Mouse (Mus musculus) kidney, adult 11 months (tissue): Measurements from ENCODE around the gene Plekhg6.

ENCODE experiments used
- DNase-seq: peaks from one replicate; pipeline ENCODE4 v3.0.0; 2022

The Plekhg6 gene

GRCm38 (mm10) chr6:125380372-125381360 is at the start of gene Plekhg6:
Plekhg6 (minus strand) TSS chr6:125380793.
- peak; percentile 73 for DNase-seq

- no peak for DNase-seq
Observed at GRCm38 (mm10) chr6:125429741-125430140, 49.1 kb upstream of the Plekhg6 start.

- DNase-seq: peak; percentile 69
Observed at GRCm38 (mm10) chr6:125426383-125427360, 46.1 kb upstream of the Plekhg6 start.

- DNase-seq: no peak
Observed at GRCm38 (mm10) chr6:125425205-125426090, 44.9 kb upstream of the Plekhg6 start.

- peak; percentile 43 for DNase-seq
Observed at GRCm38 (mm10) chr6:125424156-125424555, 43.6 kb upstream of the Plekhg6 start.

- DNase-seq: no peak
Observed at GRCm38 (mm10) chr6:125423507-125423906, 42.9 kb upstream of the Plekhg6 start.

- no peak for DNase-seq
Observed at GRCm38 (mm10) chr6:125423099-125423498, 42.5 kb upstream of the Plekhg6 start.

GRCm38 (mm10) chr6:125422051-125422822 is 41.6 kb upstream of the Plekhg6 start:
- peak; percentile 45 for DNase-seq

GRCm38 (mm10) chr6:125420458-125421063 is 40.0 kb upstream of the Plekhg6 start:
- DNase-seq: no peak

- DNase-seq: peak; percentile 39
Observed at GRCm38 (mm10) chr6:125418744-125419143, 38.2 kb upstream of the Plekhg6 start.

GRCm38 (mm10) chr6:125413326-125413725 is 32.7 kb upstream of the Plekhg6 start:
- DNase-seq: peak; percentile 27

GRCm38 (mm10) chr6:125411661-125412060 is 31.1 kb upstream of the Plekhg6 start:
- DNase-seq: no peak

GRCm38 (mm10) chr6:125410995-125411547 is 30.5 kb upstream of the Plekhg6 start:
- no peak for DNase-seq

- DNase-seq: no peak
Observed at GRCm38 (mm10) chr6:125410551-125410950, 30.0 kb upstream of the Plekhg6 start.

GRCm38 (mm10) chr6:125407657-125408056 is 27.1 kb upstream of the Plekhg6 start:
- DNase-seq: no peak

GRCm38 (mm10) chr6:125407224-125407623 is 26.6 kb upstream of the Plekhg6 start:
- DNase-seq: no peak

GRCm38 (mm10) chr6:125405461-125406382 is 25.1 kb upstream of the Plekhg6 start:
- no peak for DNase-seq

GRCm38 (mm10) chr6:125389853-125390252 is 9.3 kb upstream of the Plekhg6 start:
- DNase-seq: no peak

GRCm38 (mm10) chr6:125386080-125386479 is 5.5 kb upstream of the Plekhg6 start:
- peak; percentile 12 for DNase-seq
